Mouse (Mus musculus): Measurements from ENCODE around the gene Fat3. TPM values are rescaled to one million over a fixed set of nuclear protein-coding genes. Genes with fewer than 3 reads are reported as not detected.

The Fat3 gene
- polyA plus RNA-seq, 1 experiment: not detected

DNA sequence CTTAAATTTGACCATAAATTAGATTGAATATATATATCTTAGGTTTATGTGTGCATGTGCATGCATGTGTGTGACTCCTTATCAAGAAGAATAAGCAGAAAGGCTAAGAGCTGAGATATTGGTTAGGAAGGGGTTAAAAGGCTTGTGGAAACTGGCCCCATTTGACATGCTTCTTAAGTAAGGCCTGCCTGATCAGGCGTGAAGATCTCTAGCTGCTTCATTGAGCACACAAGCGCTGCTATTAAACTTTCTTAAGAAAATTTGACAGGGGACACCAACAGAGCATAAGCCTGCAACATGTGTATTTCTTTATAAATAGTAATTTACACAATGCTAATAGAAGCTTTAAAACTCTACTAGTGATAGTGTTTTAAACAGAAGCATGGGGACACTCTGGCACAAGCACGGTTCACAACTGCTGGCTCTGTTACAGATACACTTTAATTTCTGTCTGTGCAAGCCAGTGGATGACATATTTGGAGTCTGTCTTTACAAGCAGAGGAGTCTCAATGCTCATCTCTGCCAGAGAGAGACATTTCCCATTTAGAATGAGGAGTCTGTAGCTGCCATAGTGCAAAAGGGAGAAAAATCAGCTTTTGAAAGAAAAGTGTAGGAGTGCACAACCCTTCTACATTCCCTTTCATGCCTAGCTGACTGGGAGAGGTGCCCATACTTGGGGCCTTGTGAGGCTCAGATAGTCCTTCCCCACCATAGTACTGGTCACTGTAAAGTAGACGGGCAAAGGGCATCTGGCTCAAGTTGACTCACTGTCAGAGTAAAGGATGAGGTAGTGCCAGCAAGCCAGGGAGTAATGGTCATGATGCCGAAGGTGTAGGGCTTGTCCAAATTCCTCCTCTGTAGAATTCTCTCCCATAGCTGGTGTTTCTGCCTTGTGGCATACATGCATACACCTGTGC, 408.8 kb downstream of the Fat3 start:
- no peak for TF ChIP-seq GATA1 (IDR thresholded peaks at IDR 0.05; ENCODE audit: low read length)

DNA sequence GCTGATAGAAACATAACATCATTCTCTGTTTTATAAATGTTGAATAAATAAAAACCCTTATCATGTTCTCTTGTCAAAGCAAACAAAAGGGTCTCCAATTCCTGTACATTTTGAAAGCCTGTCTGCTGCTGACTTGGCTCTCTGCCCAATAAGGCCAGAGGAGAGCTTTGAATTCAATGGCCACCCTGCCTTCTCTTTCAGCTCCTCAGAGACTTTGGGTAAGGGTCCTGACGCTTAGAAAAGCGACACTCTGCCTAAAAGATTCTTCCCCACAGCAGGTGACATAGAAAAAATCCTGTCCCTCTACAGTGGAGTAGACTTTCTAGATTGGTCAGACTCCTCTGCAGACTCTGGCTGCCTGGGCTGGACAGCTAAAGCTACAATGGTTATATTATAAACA, 421.8 kb downstream of the Fat3 start:
- no peak for TF ChIP-seq GATA1 (IDR thresholded peaks at IDR 0.05; ENCODE audit: low read length)

DNA sequence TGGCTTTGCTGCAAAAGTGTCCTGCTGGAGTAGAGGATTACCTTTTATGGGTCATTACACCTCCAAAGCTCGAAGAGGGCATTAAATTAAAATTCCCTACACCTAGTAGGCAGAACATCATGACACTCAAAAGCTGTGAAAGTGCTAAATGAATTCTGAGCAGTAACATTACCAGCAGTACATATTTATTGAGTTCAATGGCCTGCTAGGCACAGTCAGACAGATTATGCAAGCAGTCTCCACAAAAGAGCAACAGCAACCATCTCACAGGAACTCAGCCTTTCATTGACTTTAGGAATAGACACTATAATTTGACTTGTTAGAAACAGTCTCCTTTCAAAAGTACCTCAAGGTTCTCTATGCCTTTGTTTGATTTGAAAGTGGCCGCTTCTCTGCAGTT, 426.4 kb downstream of the Fat3 start:
- no peak for TF ChIP-seq GATA1 (IDR thresholded peaks at IDR 0.05; ENCODE audit: low read length)

DNA sequence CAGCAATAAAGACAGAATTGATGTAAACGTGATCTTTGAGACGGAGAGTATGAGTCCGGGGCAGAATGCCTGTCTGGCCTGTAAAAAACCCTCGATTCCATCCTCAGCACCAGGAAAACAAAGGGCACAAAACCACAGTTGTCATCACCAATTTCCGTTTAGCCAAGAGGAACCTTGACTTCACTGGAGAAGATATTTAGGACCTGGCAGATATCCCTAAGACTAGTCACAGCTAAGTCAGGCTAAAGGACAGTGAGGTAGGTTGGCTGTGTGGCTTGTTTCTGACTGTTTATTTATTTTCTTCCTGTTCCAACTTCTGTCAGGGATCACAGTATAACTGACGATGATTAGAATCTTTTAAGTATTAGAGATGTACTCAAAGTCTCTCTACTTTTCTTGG, 427.0 kb downstream of the Fat3 start:
- no peak for TF ChIP-seq GATA1 (IDR thresholded peaks at IDR 0.05; ENCODE audit: low read length)

DNA sequence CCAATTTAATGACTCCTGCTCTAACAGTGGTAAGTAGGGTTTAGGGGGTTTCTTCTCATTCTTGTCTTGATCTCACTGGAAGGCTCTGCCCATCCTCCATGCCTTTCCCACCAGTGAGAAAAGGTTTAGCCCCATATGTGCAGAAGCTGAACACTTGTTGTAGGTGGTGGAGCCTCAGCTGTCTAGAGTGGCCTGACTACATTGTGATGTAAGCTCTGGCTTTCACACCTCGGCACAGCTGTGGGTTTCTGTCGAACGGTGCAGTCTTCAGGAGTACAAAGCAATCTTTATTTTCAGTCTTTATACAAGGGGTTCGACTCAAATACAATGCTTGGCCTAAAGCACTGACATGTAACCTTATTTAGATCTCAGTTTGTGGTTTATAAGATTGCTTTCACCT, 437.6 kb downstream of the Fat3 start:
- TF ChIP-seq GATA1 (IDR thresholded peaks at IDR 0.05; ENCODE audit: low read length): no peak

DNA sequence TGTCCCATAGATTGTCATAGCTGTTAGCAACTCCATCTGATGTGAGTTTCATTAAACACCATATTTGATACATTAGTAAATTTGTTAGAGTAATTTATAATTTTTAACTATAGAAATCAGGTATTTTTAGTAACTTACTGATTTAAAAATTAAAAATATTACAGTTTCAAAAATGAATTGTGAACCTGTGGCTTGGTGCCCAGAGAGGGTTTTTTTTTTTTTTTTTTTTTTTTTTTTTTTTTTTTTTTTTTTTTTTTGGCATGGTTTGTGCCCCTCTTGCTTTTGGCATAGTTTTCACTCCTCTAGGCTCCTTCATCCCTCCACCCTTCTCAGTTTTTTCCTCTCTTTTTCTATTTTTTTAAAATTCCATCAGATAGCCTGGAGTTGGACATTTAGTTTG, 438.6 kb downstream of the Fat3 start:
- TF ChIP-seq GATA1 (IDR thresholded peaks at IDR 0.05; ENCODE audit: low read length): no peak

DNA sequence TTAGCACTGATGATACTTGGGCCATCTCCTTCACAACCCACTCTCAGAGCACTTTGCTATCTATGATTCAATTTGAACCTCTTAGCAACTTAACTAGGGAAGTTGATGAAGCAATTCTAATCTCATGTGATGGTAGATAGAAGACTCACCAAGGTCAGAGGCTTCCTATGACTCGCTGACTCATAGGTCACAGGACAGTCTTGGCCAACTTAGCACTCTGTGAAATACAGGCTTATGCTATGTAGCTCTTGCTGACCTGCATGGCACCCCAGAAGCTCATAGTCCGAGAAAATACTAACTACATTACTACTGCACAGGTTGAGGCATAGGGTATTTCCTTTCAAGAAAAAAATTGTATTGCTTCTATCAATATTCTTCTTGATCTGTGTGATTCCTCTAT, 454.4 kb downstream of the Fat3 start:
- TF ChIP-seq GATA1 (IDR thresholded peaks at IDR 0.05; ENCODE audit: low read length): no peak

DNA sequence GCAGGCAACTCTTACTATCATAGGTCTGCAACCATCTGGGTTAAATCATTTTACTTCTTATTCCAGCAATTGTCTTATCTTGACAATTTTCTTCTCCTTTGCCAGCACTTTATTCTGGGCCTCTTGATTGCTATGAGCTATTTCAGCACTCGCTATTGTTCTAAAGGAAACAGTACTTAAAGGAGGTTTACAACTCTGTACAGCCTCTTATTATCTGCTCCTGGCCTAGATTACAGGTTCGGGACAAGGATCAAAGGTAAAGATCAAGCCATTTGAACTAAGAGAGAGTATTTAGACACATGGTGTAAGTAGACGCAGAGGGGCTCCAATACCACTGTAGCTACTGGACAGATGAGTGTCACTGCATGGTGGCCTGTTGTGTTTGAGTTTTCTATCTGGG, 463.7 kb downstream of the Fat3 start:
- no peak for TF ChIP-seq GATA1 (IDR thresholded peaks at IDR 0.05; ENCODE audit: low read length)

DNA sequence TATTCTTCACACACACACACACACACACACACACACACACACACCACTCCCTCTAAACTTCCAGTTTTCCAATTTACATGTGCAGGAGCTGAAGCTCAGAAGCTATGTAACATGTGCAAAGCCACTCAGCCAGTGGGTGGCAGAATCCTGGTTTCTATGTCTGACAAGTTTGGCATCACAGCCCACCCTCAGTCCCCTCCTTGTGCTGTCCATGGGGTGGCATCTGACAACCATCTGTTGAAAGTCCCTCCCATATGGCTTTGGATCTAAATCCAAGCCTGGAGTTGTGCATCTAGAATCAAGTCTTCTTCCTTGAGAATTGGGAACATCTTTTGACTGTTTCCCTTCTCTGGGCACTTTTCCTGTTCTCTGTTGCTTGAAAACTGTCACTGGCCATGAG, 464.7 kb downstream of the Fat3 start:
- no peak for TF ChIP-seq GATA1 (IDR thresholded peaks at IDR 0.05; ENCODE audit: low read length)

DNA sequence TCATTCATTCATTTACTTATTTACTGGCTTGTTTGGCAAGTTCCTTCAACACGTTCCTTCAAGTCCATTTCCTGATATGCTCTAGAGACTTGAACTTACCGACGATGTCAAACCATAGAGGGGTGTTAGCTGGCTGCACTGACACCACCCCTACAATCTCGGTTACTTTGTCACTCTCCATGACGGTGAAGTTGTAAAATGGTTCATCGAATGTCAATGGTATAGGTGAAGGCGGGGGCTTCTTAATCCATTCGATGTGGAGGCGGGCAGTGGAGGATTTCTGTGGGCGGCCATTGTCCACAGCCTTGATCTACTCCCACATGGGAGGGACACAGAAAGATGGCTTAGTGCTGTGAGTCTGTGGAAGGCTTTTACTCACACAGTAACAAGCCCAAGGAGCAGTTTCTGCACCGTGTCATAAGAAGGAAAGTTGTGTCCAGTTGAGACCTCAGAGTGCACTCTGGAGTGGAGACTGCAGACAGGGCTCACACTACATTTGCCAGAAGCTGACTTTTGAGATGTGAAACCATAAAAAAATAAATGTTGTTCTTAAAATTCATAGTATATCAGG, 471.3 kb downstream of the Fat3 start:
- TF ChIP-seq GATA1 (IDR thresholded peaks at IDR 0.05; ENCODE audit: low read length): no peak

DNA sequence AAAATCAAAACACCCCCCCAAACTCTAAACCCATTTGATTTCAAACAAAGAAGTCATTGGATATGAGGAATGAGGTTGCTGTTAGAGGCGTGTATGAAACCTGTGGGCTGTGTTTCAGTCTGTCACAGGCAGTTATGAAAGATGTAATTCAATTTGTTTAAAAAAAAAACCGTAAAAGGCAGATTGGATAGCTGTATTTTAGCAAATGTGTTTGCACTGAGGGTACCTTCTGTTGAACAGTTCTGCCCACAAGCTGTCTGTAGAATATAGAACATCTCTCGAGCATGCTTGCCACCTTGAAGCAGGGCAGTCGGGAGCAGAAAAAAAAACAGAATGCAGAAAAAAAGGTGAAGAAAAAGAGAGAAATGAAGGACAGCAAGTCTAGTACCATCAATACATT, 472.0 kb downstream of the Fat3 start:
- no peak for TF ChIP-seq GATA1 (IDR thresholded peaks at IDR 0.05; ENCODE audit: low read length)

DNA sequence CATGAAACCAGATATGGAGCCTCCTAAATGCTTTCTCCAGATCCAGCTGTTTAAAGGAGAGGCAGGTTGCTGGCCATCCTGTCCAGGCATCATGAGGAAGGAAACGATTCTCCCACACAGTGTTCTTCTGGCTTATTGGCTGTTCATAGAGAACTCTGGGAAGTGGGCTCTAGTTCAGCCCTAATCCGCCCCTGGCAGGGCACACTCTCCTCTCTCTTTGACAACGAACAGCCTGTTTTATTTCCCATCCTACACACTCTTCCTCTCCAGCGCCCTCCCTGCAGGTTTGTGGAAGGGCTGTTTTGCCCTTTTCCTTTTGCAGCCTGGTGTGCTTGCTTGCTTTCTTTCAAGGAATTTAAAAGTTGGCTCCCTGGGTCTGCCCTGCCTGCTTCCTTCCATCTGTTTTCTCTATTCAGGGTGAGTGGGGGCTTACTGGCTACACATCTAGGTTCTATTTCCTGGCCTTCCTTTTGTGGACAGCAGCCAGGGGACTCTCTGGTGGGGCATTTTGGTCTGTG, 472.6 kb downstream of the Fat3 start:
- no peak for TF ChIP-seq GATA1 (IDR thresholded peaks at IDR 0.05; ENCODE audit: low read length)

DNA sequence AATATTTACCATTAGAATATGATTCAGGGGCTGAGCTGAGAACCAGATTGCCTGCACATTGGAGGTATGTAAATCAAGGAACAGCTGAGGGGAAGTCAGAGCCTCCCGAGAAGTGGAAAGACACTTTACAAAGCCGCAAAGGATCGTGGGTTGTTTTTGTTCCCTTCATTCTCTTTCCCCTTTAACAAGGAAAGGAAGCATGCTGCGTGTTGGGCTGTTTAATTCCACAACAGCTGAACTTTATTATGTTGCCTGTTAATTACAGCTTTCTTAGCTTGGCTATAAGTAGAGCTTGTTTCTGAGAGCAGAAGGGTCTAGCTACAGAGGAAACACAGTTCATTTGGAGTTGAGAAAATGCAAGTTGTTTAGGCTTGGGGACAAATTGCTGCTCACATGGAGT, 475.0 kb downstream of the Fat3 start:
- TF ChIP-seq GATA1 (IDR thresholded peaks at IDR 0.05; ENCODE audit: low read length): no peak

DNA sequence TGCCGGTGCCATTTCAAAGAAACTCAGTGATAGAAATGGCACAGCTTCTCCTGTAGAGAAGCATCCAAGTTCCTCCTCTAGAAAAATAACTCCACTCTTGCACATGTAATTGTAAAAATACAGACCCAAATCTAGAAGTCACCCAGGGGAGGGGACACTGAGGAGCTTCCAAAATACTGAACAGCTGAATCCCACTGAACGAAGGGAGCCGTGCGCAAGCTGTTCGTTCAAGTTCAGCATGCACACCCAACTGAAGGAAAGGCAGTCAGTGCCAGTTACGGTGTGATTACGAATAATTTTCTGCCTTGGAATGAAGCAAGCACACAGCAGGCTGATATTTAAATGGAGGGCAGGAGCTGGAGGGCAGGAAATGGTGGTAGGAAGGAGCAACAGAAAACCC, 476.4 kb downstream of the Fat3 start:
- TF ChIP-seq GATA1 (IDR thresholded peaks at IDR 0.05; ENCODE audit: low read length): no peak

DNA sequence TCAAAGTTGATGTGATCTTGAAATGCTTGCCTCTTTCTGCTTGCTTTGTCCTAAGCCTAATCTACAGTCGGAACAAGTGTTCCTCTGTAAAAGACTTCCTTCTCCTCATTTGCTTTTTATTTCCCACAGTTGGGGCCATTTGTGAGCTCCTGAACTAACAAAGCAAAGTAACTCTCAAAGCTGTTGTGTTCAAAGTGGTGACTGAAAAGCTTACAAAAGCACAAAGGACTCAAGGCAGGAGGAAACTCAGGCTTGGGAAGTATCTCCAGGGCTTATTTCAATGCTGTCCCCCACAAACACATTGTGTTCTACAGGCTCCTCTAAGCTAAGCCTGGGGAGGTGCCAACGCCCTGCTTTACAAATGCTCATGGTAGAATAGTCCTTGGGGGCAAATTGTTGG, 487.0 kb downstream of the Fat3 start:
- no peak for TF ChIP-seq GATA1 (IDR thresholded peaks at IDR 0.05; ENCODE audit: low read length)

DNA sequence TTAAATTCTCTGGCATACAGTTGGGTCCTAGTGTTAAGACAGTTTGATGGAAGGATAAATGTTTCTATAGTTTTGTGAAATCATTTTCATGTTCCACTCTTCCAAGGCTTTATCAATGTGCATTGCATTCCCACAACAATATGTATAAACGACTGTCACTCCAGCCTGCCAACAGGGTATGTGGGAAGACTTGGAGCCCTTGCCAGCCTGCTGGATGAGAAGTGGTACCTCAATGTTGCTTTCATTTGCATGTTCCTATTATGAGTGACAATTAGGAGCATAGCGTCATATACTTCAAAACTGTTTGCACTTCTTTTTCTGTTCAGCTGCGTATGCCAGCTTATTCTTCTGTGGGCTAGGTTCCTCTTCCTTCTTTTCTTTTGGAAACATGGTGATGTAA, 489.7 kb downstream of the Fat3 start:
- no peak for TF ChIP-seq GATA1 (IDR thresholded peaks at IDR 0.05; ENCODE audit: low read length)

DNA sequence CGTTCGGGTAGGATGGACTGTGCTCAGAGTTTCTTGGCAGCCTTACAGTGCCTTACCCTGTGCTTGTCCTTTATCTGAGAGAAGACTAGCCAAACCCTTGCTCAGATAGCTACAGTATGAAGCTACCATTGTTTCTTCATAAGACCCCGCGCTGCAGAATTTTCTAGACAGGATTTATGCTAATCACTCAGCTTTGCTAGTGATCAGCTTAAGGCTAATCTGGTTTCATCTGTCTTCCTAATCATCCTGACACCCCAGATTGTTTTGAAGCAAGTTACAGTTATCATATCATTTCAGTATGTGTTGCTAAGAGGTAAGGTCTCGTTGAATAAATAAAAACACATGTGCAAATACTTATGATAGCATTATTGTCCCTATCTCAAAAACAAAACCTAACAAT, 493.6 kb downstream of the Fat3 start:
- no peak for TF ChIP-seq GATA1 (IDR thresholded peaks at IDR 0.05; ENCODE audit: low read length)

Measured in G1E-ER4 (cell line).